Mouse (Mus musculus): ENCODE data around the gene Vnn1. TPM values are rescaled to one million over a fixed set of nuclear protein-coding genes. Genes with fewer than 3 reads are reported as not detected.

The Vnn1 gene
- not detected for polyA plus RNA-seq (2017; shearing (Covaris generic))

DNA sequence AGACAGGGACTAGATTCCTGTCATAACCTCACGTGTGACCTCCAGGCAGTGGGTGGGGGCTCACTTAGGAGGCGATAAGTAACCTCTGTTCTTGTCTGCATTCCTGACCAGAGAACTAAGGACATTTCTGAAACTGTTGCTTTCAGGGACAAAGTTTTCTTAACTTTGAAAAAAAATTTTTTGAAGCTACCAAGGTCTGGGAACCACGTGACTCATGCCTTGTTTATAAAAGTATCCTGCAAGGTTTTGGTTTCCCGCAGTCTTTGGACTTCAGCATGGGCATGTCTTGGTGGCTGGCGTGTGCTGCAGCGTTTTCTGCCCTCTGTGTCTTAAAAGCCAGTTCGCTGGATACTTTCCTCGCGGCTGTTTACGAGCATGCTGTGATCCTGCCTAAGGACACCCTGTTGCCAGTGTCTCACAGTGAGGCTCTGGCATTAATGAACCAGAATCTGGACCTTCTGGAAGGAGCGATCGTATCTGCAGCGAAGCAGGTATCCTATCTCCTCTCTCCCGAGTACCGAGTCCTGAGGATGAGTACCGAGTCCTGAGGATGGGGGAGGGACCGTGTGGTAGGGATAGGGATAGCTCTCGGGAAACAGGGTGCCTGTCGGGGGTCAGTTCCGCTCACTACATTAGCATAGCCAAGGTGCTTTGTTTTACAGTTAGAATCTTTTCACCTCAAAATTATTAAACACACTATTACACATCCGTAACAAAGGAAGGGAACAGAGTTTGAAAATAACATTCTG lies at the start of gene Vnn1:
Gene Vnn1, plus strand, starts transcription at position 88 of the 749 bp plus-strand sequence.
- ATAC-seq: no peak

DNA sequence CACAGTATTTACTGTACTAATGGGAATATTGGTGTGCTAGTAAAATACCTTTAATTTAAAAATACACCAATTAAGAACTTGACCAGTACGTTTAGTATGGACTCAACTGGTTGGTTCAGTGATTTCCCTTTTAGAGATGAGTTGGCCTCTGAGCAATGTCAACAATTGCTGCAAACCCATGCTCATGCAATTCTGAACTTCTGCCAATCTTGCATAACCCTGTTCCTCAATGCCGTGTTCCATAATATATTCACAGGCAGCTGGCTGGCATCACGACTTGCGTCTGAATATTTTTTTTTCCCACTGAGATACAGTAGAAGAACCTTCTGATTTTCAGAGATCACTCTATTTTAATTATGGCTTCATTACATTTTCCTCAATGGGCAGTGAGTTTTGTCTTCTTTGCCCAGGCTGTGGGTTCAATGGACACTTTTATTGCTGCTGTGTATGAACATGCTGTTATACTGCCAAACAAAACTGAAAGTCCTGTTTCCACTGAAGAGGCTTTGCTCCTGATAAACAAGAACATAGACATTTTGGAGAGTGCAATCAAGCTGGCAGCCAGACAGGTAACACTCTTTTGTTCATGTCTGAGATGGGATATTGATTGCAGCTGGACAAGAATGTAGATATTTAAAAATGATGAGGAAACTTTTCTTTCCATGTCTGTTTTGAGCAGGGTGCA lies 43.1 kb upstream of the Vnn1 start, which contains the start of gene Vnn3:
Gene Vnn3, plus strand, starts transcription at position 235 of the 685 bp plus-strand sequence.
- no peak for ATAC-seq

DNA sequence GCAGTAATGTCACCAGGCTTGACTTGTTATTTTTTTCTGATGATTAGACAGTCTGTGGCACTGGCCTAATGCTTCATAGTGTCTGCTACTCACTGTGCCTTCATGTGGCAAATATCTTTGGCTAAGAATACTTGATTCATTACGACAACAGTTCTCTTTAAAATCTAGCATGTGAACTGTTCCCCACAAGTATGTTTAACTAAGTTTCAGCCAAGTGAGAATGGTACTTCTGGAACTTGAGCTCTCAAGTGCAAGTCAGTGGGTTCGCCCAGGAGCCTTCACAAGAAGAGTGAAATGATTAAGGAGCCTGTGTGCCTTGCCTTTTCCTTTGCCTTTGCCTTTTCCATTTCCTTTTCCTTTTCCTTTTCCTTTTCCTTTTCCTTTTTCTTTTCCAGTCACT lies 42.4 kb upstream of the Vnn1 start:
- ATAC-seq: no peak

DNA sequence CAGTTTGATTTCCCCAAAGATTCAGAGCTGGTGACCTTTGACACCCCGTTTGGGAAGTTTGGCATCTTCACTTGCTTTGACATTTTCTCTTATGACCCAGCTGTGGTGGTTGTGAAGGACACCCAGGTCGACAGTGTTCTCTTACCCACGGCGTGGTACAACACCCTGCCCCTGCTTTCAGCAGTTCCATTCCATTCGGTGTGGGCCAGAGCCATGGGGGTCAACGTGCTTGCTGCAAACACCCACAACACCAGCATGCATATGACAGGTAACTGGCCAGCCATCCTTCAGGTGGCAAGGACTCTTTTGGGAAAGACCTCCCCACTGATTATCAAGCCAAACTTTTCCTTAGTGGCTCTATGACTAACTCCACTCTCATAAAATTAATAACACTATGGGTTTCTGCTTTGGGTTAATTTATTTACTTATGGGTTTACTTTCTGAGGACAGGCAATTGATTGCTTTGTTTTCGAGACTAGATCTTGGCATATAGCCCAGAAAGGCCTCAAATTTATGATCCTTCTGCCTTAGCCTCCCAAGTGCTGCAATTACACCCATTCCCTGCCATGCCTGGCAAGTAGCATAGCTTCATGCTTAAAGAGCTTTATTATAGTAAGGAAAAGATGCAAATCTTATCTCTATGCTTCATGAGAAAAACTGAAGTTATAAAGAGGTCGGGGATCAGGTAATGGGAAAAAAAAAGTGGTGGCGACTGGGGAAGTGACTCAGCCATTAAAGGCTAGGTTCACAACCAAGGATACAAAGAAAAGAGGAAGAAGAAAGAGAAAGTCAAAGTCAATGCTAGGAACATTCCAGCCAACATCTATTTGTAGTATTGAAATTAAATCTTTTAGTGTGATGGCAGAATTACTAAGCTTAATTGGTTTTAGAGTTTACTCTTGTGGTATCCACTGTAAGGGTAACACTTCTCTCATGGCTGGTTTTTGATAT lies 29.9 kb upstream of the Vnn1 start:
- no peak for ATAC-seq

DNA sequence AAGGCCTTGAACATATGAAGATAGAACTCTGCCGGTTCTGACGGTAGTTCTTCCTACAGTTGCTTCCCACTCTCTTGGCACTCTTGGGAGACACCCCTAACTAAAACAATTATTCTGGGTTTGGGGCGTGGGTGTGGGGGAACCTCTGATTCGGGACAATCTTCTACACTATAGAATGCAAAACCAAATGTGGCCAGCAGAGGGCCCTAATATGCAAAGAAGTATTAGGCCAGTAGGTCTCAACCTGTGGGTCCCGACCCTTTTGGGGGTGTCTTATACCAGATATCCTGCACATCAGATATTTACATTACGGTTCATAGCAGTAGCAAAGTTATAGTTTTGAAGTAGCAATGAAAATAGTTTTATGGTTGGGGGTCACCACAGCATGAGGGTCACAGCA lies 13.8 kb upstream of the Vnn1 start:
- no peak for ATAC-seq

DNA sequence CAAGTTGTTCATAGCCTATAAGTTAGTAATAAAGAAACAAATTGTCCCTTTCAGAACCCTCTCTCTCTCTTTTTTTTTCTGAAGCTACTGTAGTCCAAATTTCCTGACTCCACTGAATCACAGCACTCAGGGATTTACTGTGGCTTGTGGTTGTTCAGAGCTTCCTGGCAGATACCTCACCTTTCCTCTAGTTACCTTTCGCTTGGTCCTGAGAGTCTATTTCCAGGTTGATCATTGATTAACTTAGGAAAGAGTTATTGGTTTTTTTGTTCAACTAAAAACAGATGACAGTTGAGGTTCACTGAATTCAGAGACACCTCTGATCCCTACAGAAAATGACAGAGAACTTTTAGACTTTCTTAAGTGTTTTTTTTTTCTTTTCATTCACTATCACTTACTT lies 9.6 kb upstream of the Vnn1 start:
- no peak for ATAC-seq

DNA sequence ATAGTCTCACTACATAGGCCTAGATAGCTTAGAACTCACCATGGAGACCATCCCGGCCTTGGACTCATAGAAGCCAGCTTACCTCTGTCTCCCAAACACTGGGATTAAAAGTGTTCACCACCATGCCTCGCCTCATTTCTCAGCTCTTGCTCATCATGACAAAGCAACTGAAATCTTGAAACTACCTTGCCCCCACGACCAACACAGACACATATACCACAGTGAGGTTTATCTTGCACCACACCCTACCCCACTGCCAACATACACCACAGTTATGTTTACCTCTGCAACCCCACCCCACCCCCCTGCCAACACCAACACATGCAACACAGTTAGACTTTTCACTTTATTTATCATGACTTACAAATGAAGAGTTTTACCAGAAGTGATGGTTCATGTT lies 8.4 kb upstream of the Vnn1 start:
- no peak for ATAC-seq

DNA sequence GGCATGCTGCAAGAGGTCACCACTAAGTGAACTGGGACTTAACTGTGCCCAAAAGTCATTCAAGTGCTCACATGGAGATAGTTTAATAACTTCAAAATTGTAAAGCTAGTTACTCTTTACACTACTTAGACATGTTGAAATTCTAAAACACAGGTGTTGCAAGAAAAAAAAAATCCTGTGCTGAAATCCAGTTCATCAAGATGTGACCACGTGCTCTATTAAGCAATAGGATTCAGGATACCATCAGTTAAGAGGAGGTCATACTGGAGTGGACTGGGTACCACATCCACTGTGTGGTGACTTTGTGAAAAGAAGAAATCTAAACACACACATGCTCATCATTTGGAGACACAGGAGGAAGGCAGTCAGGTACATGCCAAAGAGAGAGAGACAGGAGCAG lies 1.5 kb upstream of the Vnn1 start:
- no peak for ATAC-seq

DNA sequence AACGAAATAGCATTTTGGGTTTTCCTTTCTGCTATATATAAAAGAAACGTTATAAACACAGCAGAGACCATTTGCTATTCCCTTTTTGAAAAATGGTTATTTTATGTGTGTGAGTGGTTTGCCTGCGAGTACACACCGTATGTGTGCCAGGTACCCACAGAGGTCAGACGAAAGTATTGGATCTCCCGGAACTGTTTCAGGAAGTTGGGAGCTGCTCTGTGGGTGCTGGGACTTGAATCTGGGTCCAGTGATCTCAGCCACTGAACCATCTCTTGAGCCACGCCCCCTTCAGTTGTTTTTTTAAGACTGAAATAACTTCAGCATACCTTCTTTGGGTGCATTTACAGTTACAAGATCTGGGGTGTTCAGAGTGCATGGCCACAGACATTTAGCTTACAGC lies 888 bp downstream of the Vnn1 start:
- ATAC-seq: no peak

DNA sequence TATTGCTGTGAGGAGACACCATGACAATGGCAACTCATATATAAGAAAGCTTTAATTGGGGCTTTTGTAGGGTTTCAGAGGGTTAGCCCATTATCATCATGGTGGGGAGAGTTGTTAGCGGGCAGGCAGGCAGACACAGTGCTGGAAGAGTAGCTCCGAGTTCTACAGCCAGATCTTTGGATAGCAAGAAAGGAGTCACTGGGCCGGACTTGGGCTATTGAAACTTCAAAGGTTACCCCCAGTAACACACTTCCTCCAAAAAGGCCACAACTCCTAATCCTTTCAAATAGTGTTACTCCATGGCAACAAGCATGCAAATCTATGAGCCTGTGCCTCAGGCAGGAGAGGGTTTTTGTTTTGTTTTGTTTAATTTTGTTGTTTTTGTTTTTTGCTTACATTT lies 6.6 kb downstream of the Vnn1 start:
- no peak for ATAC-seq

DNA sequence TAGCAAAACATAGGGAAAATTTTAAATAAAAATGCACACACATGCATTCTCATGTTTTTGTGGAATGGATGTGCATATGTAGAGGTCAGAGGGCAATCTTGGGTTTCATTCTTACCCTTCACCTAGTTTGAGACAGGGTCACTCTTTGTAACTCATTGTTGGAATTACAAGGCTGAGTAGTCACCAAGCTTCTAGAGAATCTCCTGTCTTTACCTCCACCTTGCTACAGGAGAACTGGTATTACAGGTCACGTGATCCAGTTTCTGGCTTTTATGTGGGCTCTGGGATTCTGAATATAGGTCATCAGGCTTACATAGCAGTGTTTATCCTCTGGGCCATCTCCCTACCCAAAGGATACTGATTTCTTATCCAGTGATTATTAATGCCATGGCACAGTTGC lies 11.2 kb downstream of the Vnn1 start:
- ATAC-seq: no peak

DNA sequence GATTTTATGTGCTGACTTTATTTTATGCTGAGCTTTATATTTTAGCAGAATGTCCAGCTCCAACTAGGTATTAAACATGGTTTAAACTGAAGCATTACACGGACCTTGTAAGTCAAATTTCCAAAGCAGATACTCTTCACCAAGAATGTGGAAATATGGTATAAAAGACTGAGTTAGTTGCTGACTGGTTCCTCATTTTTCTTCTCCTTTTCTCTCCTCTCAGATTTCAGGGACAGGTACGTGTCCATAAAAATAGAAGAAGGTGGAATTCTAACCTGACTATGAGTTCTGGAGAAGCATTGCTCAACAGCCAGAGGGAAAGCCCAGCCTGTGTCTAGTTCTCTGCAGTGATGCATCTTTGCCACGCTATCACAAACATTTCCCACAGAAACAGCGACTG lies 25.6 kb downstream of the Vnn1 start, which contains the start of gene Taar1:
Gene Taar1, plus strand, starts transcription at position 301 of the 400 bp plus-strand sequence.
- ATAC-seq: no peak

DNA sequence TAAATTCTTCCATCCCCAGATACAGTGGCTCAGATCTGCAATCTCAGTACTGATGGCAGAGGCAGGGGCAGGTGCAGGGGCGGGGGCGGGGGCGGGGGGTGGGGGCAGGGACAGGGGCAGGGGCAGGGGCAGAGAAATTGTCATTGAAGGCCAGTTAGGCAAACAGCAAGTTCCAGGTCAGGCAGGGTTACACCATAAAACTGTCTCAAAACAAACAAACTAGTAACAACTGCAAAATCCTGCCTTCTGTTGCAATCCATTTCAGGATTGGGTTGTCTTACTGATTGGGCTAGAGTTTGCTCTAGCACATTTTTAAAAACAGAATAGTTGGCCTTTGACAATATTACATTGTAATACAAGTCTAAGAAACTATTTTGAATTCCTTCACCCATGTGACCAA lies 28.0 kb downstream of the Vnn1 start:
- ATAC-seq: no peak

DNA sequence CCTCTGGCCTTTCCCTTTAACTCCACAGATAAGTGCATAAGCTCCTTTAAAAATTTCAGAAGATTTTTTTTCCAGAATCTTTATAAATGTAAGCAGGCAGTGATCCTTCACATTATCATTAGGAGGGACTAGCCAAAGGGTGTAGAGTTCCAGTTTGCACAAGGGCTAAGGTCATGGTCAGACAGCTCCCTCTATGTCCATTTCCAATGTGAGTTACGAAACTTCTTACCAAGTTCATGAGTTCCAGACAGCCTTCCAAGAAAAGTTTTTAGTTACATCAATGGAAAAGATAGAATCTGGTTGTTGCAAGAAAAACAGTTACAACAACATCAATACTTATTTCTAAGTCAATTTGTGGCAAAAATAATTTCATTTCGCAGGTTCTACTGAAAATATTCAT lies 29.5 kb downstream of the Vnn1 start:
- no peak for ATAC-seq

DNA sequence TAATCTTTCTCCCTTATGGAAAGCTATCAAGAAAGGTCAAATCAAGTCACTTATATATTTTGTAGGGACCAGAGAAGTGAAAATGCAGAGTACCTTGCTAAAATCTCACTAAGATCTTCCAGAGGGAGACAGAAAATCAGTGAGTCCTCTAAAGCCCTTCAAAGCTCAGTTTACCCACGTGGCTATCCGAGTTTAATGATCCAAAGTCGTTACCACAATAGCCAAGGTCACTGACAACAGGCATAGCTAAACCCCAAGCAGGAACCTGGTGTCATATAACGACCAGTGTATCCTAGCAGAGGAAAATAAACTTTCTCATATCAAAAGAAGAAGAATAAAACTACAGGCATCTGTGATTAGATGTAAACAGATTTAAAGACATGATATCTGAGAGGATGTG lies 43.1 kb downstream of the Vnn1 start:
- ATAC-seq: no peak

DNA sequence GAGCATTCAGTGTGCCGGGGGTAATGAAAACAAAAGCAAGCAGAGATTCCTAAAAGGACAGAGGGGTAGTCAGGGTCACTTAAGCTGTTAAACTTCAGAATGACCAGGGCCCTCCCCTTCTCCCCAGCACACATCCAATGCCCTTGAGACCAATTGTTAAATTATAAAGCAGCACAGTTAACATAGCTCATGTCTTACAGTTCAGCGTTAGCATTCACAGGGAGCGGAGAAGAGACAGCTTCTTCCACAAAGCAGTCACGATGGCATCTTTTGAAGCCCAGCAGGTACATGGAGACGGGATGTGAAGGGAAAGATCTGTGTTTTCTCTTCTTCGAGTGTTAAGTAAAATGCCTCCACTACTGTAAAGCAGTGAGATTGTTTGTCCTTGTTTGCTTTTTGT lies 43.8 kb downstream of the Vnn1 start, which contains the start of gene Taar2:
Gene Taar2, plus strand, starts transcription at position 261 of the 400 bp plus-strand sequence.
- ATAC-seq: no peak

DNA sequence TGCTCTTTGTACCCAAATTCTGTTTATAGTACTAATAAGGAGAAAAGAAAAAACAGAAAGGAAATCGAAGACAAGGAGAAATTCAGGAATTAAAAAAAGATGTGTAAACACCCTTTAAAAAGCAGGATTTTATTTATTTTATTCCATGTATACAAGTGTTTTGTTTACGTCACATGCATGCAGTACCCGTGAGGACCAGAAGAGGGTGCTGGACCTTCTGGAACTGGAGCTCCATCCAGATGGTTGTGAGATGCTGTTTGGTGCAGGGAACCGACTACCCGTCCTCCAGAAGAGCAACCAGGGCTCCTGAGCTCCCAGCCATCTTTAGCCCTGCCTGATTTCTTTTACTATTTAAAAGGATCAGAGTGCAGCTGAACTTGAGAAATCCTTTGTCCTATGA lies 48.0 kb downstream of the Vnn1 start:
- no peak for ATAC-seq

DNA sequence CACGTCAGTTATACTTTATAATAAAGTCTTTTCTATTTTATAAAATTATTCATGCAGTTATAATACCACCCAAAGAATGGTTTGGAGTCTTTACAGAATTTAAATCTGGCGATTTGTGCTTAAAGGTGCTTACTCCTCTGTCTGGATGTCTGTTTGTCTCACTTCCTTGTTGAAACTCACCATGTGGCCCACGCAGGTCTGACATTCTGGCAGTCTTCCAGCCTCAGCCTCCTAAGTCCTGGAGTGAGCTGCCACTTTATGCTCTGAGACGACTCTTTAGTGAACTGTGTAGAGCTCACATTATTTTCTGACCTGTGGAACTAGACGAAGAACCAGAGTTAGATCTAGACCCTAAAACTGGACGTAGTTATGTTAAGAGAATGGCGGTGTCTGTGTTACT lies 53.5 kb downstream of the Vnn1 start:
- ATAC-seq: no peak

DNA sequence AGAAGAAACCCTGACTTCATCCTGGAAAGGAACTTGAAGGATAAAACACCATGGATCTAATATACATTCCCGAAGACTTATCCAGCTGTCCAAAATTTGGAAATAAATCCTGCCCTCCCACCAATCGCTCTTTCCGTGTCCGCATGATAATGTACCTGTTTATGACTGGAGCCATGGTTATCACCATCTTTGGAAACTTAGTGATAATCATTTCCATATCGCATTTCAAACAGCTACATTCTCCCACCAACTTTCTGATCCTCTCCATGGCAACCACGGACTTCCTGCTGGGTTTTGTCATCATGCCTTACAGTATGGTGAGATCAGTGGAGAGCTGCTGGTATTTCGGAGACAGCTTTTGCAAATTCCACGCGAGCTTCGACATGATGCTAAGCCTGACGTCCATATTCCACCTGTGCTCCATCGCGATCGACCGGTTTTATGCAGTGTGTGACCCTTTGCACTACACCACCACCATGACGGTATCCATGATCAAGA lies 55.1 kb downstream of the Vnn1 start, which contains the start of gene Taar3:
Gene Taar3, plus strand, starts transcription at position 51 of the 498 bp plus-strand sequence.
- no peak for ATAC-seq

DNA sequence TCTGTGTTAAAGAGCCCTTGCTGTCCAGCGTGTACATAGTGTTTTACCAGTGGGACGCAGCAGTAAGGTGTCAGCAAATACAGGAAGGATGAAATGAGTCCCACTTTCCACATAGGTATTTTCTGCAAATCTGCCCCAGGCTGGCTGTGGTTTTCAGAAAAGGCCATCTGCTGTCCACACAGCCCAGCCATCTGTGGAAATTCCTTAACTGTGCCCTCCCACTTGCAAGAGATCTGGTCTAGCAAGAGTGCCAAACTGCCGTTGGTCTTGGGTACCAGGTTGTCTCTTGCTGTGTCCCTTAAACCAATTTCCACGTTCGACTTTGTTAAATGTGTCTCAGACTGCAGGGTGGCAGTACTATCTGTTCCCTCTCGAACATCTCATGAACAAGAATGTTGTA lies 57.2 kb downstream of the Vnn1 start:
- no peak for ATAC-seq

Data from activated CD4-positive, CD25-positive, alpha-beta regulatory T cell, adult 4 months (primary cell).